ENCODE assay signal across 30 mouse cellular contexts in genomic region chr5:5392786-5393185, GRCm38 (mm10). TPM values are rescaled to one million over a fixed set of nuclear protein-coding genes. Genes with fewer than 3 reads are reported as not detected.
DNase-seq lines count a peak whose midpoint lies in the region; ATAC-seq and TF ChIP-seq lines count a peak whose summit lies in the region.
"Had no signal": no experiment of that assay in that cellular context is flagged by ENCODE, and none has a peak within 500 bp of the region (broad histone marks: within the 10 kb centered on the region; RNA-seq: fewer than 3 reads in every experiment).

No protein-coding gene starts in this region.

- dilution Hi-C loops in CH12.LX (cut with MboI; ENCODE audit: extremely low pct_ligation_motif_present, extremely low pct_unique_long_range_greater_than_20kb, low sequenced_read_pairs): no loop called here

- no peak for TF ChIP-seq POLR2A in CH12.LX (IDR thresholded peaks at IDR 0.05; ENCODE audit: low read depth, low read length)
- TF ChIP-seq POLR2A in bone marrow macrophage, adult 2 months (IDR thresholded peaks at IDR 0.05; ENCODE audit: borderline replicate concordance, low read depth, low read length): no peak

- no peaks in the 10 kb centered on the region for H3K36me3 ChIP-seq in lung, postnatal 0 days (ENCODE audit: insufficient read depth, low read length)
- H3K36me3 ChIP-seq in CH12.LX (replicated peaks in 1 of 2; ENCODE audit: control insufficient read depth in 1 of 2, insufficient read depth in 1 of 2, low read length in 1 of 2): no peaks in the 10 kb centered on the region
- H3K36me3 ChIP-seq: embryonic facial prominence, embryonic 12.5 days; heart, embryonic 10.5 days; heart, embryonic 15.5 days; limb, embryonic 13.5 days; liver, embryonic 12.5 days had no signal

- H3K4me1 ChIP-seq in lung, postnatal 0 days (ENCODE audit: insufficient read depth, low read depth, low read length): no peaks in the 10 kb centered on the region
- peaks cover 2 to 3% of the 10 kb centered on the region in 2 experiments; a peak in 2 of 4 replicates for H3K4me1 ChIP-seq in CH12.LX (ENCODE audit: control insufficient read depth in 1 of 2, insufficient read depth in 2 of 2)
- peaks cover 11% of the 10 kb centered on the region for H3K4me1 ChIP-seq in bone marrow macrophage, adult 2 months (ENCODE audit: control insufficient read depth, insufficient read depth, low read length)
- H3K4me1 ChIP-seq: embryonic facial prominence, embryonic 12.5 days; heart, embryonic 10.5 days; heart, embryonic 15.5 days; limb, embryonic 13.5 days; liver, embryonic 12.5 days had no signal

- H3K9me3 ChIP-seq in lung, postnatal 0 days (ENCODE audit: low read length): no peaks in the 10 kb centered on the region
- no peaks in the 10 kb centered on the region for H3K9me3 ChIP-seq in CH12.LX (replicated peaks; ENCODE audit: low read length)
- H3K9me3 ChIP-seq: embryonic facial prominence, embryonic 12.5 days; heart, embryonic 10.5 days; heart, embryonic 15.5 days; limb, embryonic 13.5 days; liver, embryonic 12.5 days had no signal

- H3K27me3 ChIP-seq in lung, postnatal 0 days (replicated peaks; ENCODE audit: insufficient read depth, low read length): no peaks in the 10 kb centered on the region
- H3K27me3 ChIP-seq in CH12.LX (replicated peaks): no peaks in the 10 kb centered on the region
- H3K27me3 ChIP-seq: embryonic facial prominence, embryonic 12.5 days; heart, embryonic 15.5 days; limb, embryonic 13.5 days; liver, embryonic 12.5 days had no signal

- H3K79me2 ChIP-seq in CH12.LX (replicated peaks; ENCODE audit: control insufficient read depth, extremely low read depth, insufficient read depth, poor library complexity, severe bottlenecking): no peaks in the 10 kb centered on the region

- no peak overlapping the region for H3K9ac ChIP-seq in lung, postnatal 0 days (replicated peaks; ENCODE audit: low read depth)
- no peak overlapping the region for H3K9ac ChIP-seq in CH12.LX (ENCODE audit: insufficient read depth, low read depth)
- H3K9ac ChIP-seq: embryonic facial prominence, embryonic 12.5 days; heart, embryonic 15.5 days; hindbrain, embryonic 14.5 days; limb, embryonic 13.5 days; liver, embryonic 12.5 days; liver, postnatal 0 days had no signal

- no peak overlapping the region for H3K4me2 ChIP-seq in lung, postnatal 0 days (replicated peaks; ENCODE audit: low read depth, low read length)
- H3K4me2 ChIP-seq in CH12.LX (ENCODE audit: insufficient read depth, low read depth, poor library complexity, severe bottlenecking): no peak overlapping the region
- H3K4me2 ChIP-seq: embryonic facial prominence, embryonic 12.5 days; heart, embryonic 15.5 days; hindbrain, embryonic 14.5 days; limb, embryonic 13.5 days; liver, embryonic 12.5 days had no signal

- no peak for DNase-seq in lung, postnatal 0 days (ENCODE audit: low spot score)
- DNase-seq in lung, postnatal 10 days: no peak
- no peak for DNase-seq in CH12.LX (ENCODE audit: extremely low read depth)
- no peak for DNase-seq in layer of hippocampus, adult 11-12 months (ENCODE audit: low spot score)
- DNase-seq in right cerebral cortex, postnatal 10 days (ENCODE audit: low spot score in 2 of 2): no peak
- DNase-seq in layer of hippocampus, postnatal 10 days (ENCODE audit: low spot score in 2 of 2): no peak
- DNase-seq: adrenal gland, postnatal 10 days; cerebellum, adult 11 months; cerebellum, adult 9-10 months; cerebellum, postnatal 36 days; gastrocnemius, postnatal 14 days; kidney, adult 9 months; kidney, postnatal 10 days; layer of hippocampus, adult 9-11 months; liver, postnatal 0 days; midbrain, embryonic 14.5 days; right cerebral cortex, adult 18-20 months; right cerebral cortex, postnatal 4 days; thymus, postnatal 4 days had no signal

- no peak overlapping the region for H3K4me3 ChIP-seq in lung, postnatal 0 days (ENCODE audit: low read depth, low read length)
- no peak overlapping the region for H3K4me3 ChIP-seq in CH12.LX (replicated peaks in 1 of 3; ENCODE audit: low read depth in 2 of 3, low read length in 2 of 3, poor library complexity in 1 of 3)
- H3K4me3 ChIP-seq in bone marrow macrophage, adult 2 months (ENCODE audit: insufficient read depth, low read length): no peak overlapping the region
- H3K4me3 ChIP-seq: embryonic facial prominence, embryonic 12.5 days; heart, embryonic 10.5 days; heart, embryonic 15.5 days; left cerebral cortex, adult 2 months; limb, embryonic 13.5 days; liver, embryonic 12.5 days had no signal

- peak; percentile 15; the same call in 1 of the 2 replicates for TF ChIP-seq CTCF in lung, postnatal 0 days (IDR thresholded peaks at IDR 0.05)
- peak in 1 of 2 experiments; percentile 45; a peak in 2 of 4 replicates for TF ChIP-seq CTCF in CH12.LX (conservative IDR thresholded peaks at IDR 0.05 in 1 of 2, IDR thresholded peaks at IDR 0.05 in 1 of 2; ENCODE audit: low read depth in 2 of 2, low read length in 2 of 2)
- TF ChIP-seq CTCF in bone marrow macrophage, adult 2 months (IDR thresholded peaks at IDR 0.05; ENCODE audit: low read depth, low read length): no peak

- no peak overlapping the region for H3K27ac ChIP-seq in lung, postnatal 0 days (ENCODE audit: low read length)
- H3K27ac ChIP-seq in CH12.LX (ENCODE audit: insufficient read depth, low read depth): no peak overlapping the region
- H3K27ac ChIP-seq in bone marrow macrophage, adult 2 months (ENCODE audit: insufficient read depth, low read depth, low read length): 0 out of 2 replicates have a peak overlapping the region, but pooled peaks have one; percentile 5
- H3K27ac ChIP-seq: embryonic facial prominence, embryonic 12.5 days; heart, embryonic 10.5 days; heart, embryonic 15.5 days; hindbrain, embryonic 14.5 days; left cerebral cortex, adult 2 months; limb, embryonic 13.5 days; liver, embryonic 12.5 days; macrophage had no signal

- in situ Hi-C loops in CH12.LX (cut with MboI; ENCODE audit: low pct_ligation_motif_present, low pct_unique_long_range_greater_than_20kb, low sequenced_read_pairs): no loop called here

- WGBS in lung, postnatal 0 days: 33% methylated on average over 3 of the region's 3 CpGs

- TF ChIP-seq EP300 in lung, postnatal 0 days (IDR thresholded peaks at IDR 0.05): no peak
- TF ChIP-seq EP300 in CH12.LX (IDR thresholded peaks at IDR 0.05; ENCODE audit: low read length): no peak

- ATAC-seq in lung, postnatal 0 days: no peak
- ATAC-seq: forebrain, embryonic 16.5 days; intestine, postnatal 0 days; liver, embryonic 12.5 days; liver, postnatal 0 days had no signal

- TF ChIP-seq RAD21 in CH12.LX (IDR thresholded peaks at IDR 0.05; ENCODE audit: low read depth, low read length): peak; percentile 25

TF ChIP-seq in CH12.LX, 34 proteins besides CTCF, POLR2A, EP300 and RAD21:
- TF ChIP-seq SMC3 (IDR thresholded peaks at IDR 0.05; ENCODE audit: low read depth, low read length) (peak; percentile 31), MYC (IDR thresholded peaks at IDR 0.05; ENCODE audit: low read depth, low read length) (0 out of 2 replicates have a peak, but pooled peaks have one; percentile 39), JUND (conservative IDR thresholded peaks at IDR 0.05; ENCODE audit: low read depth, low read length) (no peak), USF2 (conservative IDR thresholded peaks at IDR 0.05; ENCODE audit: low read depth, low read length) (no peak), MAX (IDR thresholded peaks at IDR 0.05; ENCODE audit: low read length) (0 out of 2 replicates have a peak, but pooled peaks have one; percentile 14), ZMIZ1 (IDR thresholded peaks at IDR 0.05; ENCODE audit: low read depth, low read length) (no peak), MAFK (IDR thresholded peaks at IDR 0.05; ENCODE audit: insufficient replicate concordance, low read length) (no peak)
TF ChIP-seq in CH12.LX: peak in this region for 3.

RNA-seq across cellular contexts. Expression of gene Cdk14, which starts 27.3 kb away (rescaled TPM):
- 19.7 and 32.7 TPM in 2 replicates for polyA plus RNA-seq in lung, postnatal 0 days (2015; fragmentation: Nextera tagmentation; extraction: Ambion mirVana)
- total RNA-seq in CH12.LX (2012; rRNA removed): 9.3 and 12.0 TPM in 2 replicates
- 3.5 and 3.7 TPM in 2 replicates for total RNA-seq in CH12.LX (2014; rRNA removed)
- polyA plus RNA-seq in CH12.LX (2012; ENCODE audit: insufficient read length, low read depth): 8.9 TPM in 2 replicates
- 43.0 and 43.6 TPM in 2 replicates for polyA plus RNA-seq in bone marrow macrophage, adult 2 months (2012; ENCODE audit: insufficient read depth, insufficient read length, missing spikeins)
- total RNA-seq in layer of hippocampus, postnatal 10 days (2021): 100 to 1,000 TPM; 160 to 162 TPM
